Mouse (Mus musculus) spleen, adult 18-20 months (tissue): Measurements from ENCODE around the gene Rsl1d1.
"Not testable (repeated sequence)": the region's sequence is repeated elsewhere in the genome, so short reads cannot be mapped to it uniquely, and the experiment has no call there.

Experiments
- DNase-seq, 2 experiments: peaks; one replicate each; pipeline ENCODE4 v3.0.0; 2022; ENCODE audit warnings: mixed read lengths in 2 of 2

Gene Rsl1d1

DNA sequence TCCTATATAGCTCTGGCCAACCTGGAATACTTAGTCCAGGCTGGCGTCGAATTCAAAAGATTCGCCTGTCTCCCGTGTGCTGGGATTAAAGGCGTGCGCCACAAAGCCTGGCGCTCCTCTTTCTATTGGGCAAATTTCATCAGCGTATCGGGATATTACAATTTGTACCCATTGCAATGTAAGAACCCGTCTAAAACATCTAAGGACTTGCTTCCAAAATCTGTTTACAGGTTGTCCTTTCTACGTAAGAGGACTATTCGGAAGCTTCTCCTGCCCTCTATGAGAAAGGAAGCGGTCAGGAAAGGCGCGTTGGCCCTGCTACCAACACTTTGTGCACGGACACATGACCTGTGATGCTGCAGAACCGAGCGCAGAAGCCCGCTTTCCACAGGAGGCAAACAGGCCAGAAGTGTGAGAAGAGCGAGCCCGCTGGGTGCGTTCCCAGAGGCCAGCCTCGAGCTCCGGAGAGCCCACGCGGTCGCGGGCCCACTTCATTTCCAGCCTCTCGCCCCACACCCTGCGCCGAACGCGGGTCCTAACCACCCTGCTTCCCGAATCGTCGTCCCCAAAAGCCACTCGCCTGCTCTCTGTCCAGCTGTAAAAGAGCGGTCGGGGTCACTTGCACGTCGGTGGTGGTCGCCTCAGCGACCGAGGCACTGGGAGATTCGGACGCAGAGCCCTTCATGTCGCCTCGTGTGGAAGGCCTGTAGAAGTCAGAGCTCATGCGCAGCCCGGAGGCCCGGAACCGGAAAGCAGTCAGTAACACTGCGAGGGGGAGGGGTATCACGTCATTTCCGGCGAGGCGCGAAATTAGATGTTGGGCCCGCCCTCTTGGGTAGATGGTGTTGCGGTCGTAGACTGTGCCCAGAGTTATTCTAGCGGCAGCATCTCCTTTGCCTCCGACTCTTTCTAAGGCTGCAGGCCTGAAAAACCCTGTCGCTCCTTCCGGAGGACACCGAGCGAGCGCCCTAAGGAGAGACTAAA lies at the start of gene Rsl1d1:
TSS of gene Rsl1d1 (minus strand) at position 761 of the 984 bp plus-strand sequence.
- peak; percentile 80 to 85 for DNase-seq

DNA sequence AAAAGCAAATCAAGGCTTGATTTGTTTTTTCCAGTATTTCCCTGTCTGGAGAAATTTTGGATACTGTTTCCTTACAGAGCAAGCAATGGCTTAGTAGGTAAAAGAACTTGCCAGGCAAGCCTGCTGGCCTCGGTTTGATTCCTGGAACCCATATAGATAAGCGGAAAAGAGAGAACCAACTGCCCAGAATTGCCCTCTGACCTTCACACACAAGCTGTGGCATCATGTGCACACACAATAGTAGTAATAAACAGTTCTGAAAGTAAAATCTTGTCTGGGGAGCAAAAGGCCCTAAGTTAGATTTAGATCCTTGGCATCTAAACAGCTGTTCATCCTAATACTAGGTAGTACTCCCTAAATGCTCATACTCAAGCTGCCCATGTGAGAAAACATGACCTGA lies 44.7 kb upstream of the Rsl1d1 start:
- DNase-seq: no peak

DNA sequence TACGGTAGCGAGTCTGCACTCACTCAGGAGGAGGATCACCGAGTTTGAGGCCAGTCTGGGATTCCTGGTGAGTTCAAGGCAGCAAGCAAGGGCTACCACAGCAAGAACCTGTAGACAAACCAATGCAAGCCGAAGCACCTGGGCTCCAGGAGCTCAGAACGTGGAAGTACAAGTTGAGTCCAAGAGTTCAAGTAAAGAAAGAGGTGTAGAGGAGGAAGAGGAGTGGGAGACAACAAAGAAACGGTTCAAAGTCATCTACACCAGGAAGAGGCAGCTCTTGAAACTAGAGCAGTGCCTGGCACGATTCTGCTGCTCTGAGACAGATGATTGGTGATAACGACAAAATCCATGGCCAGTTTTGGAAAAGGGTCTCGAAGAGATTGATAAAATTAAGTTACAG lies 42.6 kb upstream of the Rsl1d1 start:
- no peak for DNase-seq

DNA sequence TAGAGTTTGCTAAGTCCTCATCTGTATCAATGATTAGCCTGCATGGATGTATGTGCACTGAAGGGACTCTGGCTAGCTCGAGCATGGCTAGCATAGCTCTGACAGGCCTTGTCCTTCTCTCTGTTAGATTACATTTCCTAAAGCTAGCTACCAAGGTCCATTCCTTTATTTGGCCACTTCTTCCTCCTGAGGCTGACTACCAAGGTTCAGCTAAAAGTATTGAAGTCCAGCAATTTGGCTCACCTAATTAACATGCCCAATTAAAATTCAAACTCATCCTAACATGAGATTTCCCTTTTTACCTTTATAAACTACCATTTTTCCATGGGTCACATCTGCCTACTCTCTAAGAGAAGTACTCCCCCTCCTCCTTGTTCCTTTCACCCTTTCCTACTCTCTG lies 39.3 kb upstream of the Rsl1d1 start:
- no peak for DNase-seq

DNA sequence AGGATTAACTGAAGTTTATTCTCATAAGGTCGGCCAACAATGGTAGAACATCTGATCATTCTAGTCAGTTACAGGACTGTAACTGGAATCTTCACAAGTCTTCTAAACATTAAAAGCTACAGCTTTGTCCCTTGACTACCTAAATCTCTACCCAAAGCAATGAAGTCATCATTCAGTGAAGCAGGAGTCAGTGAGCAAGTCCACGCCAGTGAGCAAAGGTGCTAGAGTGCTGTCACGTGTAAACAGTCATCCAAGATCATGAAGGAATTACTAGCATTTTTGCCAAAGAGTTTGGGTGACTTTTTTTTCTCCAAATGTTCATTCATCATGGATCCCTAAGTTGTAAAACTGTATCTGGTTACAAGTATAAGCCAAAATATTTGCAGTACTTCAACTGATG lies 14.7 kb upstream of the Rsl1d1 start:
- no peak for DNase-seq

DNA sequence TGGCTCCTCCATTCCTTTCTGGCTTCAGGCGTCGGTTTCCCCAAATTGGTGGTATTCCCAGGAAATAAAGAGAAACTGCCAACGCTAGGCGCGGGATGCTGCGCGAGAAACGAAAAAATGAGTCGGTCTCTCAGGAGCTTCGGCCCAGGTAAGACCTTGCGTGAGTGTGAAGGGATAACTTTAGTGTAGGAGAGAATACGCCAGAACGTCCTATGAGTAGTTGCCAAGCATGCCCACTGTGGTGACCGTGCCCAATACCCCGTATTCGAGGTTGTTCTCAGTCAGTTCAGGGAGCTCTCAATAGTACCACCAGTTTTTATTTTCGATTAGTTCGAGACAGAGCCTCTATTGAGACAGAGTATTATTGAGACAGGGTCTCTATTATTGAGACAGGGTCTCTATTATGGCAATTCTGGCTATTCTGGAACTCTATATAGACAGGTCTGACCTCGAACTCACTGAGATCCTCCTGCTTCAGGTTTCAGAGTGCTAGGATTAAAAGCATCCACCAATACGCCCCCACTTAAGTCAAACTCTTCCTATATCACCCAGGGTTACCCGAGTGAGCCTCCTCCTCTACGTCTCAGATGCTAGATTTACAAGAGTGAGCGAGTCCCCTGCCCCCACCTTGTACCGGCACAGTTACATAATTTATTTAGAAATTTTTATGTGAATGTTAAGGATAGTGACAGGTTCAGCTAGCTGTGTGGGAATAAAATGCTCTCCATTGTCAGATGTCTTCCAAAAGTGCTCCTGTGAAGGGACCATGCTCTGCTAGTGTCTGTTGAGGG lies 664 bp upstream of the Rsl1d1 start:
- DNase-seq: no peak

DNA sequence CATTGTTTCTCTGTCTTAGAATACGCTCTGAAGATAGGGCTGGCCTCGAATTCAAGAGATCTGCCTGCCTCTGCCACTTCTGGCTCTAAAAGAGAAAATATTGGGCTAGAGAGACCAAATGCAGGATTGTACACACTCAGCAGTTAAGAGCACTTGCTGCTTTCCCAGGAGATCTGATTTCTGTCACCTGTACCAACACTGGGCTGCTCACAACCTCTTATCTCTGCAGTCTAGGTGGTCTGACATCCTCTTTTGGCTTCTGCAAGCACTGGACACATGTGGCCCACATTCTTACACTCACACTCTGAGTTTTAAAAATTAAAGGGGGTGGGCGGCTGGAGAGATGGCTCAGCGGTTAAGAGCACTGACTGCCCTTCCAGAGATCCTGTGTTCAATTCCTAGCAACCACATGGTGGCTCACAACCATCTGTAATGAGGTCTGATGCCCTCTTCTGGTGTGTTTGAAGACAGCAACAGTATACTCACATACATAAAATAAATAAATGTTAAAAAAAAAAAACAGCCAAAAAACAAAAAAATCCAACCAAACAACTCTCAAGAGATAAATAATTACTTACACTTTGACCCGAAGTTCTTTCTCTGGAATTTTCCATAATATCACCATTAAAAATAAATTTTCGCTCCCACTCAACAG lies 1.3 kb downstream of the Rsl1d1 start:
- DNase-seq: no peak

DNA sequence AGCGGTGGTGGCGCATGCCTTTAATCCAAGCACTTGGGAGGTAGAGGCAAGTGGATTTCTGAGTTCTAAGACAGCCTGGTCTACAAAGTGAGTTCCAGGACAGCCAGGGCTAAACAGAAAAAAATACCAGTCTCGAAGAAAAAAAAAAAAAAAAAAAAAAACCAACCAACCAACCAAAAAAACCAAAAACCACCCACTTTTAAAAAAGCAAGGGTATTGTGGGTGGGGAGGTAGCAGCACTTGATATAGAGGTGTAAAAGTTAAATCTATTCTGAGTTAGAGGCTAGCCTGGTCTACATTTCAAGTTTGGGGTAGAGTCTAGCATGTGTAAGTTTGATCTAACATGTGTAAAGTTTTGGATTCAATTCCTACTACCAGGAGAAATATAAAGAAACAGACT lies 2.9 kb downstream of the Rsl1d1 start:
- no peak for DNase-seq

DNA sequence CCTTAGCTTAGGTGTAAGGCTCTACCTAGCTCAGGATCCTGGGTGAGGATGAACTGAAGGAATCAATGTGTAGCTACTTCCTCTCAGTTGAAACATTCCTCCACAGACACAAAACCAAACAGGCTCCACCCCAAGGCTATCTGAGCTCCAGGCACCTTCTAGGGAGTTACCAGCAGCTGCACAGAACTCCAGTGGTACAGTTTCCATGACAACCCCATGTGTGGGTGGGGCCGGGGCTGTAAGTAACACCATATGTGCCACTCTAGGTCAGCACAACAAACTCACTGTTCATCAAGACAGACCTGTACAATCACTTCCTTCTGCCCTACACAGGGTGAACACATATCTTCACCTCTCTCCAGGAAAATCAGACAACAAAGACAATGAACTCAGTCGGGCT lies 4.7 kb downstream of the Rsl1d1 start:
- DNase-seq: no peak

DNA sequence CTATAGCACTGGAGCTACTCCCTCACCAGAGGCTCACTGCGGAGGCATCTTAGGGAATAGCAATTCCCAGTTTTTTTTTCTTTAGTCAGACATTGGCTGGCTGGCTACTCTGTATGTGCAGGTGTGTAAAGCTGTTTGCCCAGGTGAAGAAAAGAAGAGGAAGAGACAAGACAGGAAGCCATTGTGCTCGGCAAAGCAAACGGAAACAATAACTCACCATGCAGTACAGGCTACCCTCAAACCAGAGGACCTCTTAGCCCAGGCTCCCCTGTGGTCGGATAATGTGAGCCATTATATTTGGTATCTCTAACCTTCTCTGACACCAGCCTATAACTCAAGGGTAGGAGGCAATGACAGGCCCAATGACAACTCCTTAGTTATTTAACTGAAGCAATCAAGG lies 6.1 kb downstream of the Rsl1d1 start:
- no peak for DNase-seq

DNA sequence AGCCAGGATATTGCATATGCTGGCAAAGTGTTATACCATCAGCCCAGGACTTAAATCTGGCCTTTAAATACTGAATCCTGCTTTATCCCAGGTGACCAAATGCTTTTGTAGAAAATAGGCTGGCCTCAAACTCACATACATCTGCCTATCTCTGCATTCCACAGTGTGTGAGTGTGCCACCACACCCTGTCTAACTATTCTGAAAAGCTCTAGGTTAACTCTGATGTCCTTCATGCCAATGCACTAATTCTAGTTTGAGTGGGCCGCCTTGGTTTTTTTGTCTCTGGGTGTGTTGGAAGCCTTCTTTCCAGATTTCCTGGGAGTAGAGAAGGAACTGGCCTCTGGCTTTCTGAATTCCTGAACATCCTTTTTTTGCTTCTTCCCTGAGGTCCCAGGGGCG lies 9.9 kb downstream of the Rsl1d1 start:
- no peak for DNase-seq

DNA sequence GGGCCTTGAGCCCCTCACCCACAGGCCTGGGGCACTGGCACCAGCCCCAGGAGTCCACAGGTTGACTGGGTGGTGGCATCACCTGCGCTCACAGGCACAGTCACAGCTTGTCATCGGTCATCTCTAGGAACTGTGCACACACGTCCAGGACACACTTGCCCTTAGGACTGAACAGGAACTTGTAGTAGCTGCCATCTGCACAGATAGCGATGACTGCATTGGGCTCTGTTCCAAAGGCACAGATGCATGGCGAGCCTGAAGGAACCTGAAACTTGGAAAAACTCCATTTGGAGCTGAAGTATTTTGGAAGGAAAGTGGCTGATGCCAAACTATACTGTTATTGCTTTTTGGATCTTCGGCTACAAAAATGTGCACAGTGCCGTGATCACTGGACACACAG lies 13.0 kb downstream of the Rsl1d1 start:
- DNase-seq: no peak

DNA sequence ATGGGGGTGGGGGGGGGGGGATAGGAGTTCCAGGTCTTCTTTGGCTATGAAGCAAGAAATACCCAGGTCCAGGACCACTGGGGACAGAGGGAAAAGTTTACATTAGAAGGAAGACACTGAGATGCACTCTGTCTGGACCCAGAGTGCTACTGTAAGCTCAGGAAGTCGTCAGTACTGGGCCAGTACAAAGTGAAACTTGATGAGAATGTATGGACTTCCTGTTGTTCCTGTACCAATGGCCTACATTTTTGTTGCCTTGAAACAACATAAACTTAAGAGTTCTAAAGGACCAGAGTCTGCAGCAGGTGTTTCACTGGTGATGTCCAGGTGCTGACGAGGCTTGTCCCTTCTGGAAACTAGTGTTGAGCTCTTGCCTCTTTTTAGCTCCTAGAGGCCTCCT lies 25.7 kb downstream of the Rsl1d1 start:
- DNase-seq: no peak

DNA sequence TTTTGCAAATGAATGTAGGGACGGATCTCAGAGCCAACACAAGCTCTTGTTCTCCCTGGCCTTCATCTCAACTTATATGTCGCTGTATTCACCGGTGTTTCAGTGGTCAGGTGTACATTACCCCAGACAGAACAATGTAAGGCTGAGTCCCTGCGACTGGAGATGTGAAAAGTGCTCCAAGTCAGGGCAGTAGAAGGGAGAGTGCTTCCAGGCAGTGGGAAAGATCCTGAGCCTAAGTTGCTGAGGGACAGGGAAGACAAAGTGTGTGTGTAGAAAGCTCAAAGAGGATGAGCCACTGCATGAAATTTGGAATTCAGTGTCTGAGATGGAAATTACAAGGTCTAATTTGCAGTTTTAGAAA lies 26.3 kb downstream of the Rsl1d1 start:
- no peak for DNase-seq

DNA sequence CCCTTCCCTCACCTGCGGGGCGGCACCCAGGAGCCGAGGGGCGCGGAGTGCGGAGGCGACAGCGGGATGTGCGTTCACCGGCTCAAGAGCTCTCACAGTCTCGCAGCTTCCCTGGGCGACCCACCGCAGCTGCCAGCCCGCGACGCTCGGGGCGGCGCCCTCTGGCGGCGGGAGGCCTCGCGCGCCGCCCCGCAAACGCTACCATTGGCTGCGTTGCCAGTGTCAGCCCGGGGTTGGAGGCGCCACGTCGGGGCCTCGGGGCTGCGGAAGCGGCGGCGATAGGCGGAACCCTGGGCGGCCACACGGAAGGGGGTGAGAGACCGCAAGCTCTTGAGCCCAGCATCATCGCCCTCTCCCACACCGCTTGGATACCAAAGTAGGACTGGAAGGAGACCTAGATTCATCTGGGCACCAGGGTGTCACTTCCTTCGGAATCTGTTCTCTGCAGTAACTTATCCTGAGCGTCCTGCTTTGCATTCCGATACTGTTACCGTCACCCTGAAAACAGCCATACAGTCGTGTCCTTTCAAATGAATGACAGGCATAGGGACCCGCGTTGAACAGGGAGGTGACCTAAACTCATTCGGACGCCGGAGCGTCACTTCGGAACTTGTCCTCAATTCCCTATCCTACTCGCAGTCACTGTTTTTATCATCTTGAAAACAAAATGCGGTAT lies 26.8 kb downstream of the Rsl1d1 start, which contains the start of gene Zc3h7a:
TSS of gene Zc3h7a (minus strand) at position 186 of the 676 bp plus-strand sequence.
- DNase-seq: peak; percentile 88

DNA sequence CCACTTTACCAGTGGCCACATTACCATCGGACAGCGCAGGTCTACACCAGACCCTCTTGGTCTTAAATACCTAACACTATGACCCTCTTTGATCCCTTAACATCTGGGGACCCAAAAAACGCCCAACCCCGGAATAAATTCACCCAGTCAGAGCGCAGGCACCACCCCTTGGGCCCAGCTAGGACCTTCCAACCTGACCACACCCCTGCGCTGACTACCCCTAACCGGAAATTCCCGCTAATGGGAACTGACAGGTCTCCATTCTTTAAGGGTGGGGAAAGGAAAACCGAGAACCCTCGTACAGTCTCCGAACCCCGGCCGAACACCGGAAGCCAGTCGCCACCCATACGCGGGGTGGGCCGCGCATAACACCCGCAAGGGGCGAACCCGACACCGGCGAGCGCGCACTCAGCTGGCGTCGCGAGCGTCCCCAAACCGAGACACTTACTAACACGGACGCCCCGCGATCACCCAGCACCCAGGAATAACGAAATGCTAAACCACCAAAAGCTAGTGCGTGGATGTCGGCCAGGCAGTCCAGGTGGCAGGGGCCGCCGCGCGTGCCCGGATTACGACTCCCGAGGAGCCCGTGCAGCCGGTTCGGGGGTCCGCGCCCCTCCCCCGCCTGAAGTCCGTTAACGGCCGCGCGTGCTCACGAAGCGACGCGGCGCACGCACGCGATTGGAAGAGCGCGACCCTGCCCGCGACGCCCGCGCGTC lies 27.5 kb downstream of the Rsl1d1 start:
- peak; percentile 41 to 60 for DNase-seq

DNA sequence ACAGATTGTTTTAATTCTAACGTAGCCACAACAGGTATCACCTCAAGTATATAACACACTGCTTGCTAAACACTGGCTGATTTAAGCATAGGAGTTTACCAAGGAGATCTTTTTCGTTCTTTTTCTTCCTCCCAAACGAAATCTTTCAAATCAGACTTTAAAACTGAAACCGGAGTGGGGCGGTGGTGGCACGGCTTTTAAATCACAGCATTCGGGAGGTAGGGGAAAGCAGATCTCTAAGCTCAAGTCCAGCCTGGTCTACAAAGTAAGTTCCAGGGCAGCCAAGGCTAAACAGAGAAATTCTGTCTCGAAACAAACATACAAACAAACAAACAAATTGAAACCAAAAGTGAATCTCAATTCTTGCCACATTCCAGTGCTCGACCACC lies 28.0 kb downstream of the Rsl1d1 start:
- peak in 1 of 2 experiments; percentile 12 for DNase-seq

DNA sequence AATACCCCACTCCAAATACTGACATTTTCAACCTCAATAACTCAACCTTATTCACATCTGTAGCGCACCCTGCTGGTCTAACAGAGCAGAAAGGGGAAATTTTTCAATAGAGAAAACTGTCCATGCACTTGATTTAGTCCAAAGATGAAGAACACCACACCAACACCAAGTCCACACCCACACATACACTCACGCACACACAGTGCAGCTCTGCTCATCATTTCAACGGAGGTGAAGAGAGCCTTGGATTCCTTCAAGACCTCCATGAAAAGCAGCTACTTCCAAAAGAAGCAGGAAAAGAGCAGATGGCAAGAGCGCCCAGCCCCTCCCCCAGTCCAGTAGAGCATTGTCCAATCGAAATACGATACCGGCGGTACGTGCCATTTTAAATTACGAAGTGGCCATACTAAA lies 28.5 kb downstream of the Rsl1d1 start:
- DNase-seq: peak; percentile 10 to 62

DNA sequence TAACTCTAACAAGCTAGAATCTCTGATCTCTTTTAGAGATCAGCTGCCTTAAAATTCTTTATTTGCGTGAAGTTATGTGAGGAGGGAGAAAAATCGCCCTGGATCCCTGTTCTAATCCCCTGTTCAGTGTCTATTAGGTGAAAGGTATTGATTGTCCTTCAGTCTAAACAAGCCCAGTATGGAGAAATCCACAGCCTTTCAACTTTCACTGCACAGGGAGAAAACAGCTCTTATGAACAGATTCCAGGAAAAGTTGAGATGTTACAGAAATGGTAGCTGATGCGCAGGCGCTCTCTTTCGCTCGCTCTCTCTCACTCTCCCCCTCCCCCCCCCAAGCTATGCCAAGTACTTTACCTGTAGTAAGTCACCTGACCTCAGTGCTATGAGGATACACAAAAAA lies 31.5 kb downstream of the Rsl1d1 start:
- DNase-seq: no peak

DNA sequence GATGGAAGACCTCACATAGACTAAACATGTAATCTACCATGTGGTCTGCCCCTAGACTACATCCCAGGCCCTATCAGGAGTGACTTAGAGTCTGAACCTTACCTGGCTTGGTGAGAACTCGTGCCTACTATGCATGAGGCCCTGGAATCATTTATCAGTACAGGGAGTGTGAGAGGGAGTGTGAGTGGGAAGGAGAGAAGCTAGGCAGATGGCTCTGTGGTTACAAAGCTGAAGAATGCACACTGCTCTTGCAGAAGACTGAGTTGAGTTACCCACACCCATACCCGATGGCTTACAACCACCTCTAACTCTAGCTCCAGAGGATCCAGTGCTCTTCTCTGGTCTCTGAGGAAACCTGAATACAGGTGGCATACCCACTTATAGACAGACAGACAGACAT lies 36.7 kb downstream of the Rsl1d1 start:
- DNase-seq: no peak

DNA sequence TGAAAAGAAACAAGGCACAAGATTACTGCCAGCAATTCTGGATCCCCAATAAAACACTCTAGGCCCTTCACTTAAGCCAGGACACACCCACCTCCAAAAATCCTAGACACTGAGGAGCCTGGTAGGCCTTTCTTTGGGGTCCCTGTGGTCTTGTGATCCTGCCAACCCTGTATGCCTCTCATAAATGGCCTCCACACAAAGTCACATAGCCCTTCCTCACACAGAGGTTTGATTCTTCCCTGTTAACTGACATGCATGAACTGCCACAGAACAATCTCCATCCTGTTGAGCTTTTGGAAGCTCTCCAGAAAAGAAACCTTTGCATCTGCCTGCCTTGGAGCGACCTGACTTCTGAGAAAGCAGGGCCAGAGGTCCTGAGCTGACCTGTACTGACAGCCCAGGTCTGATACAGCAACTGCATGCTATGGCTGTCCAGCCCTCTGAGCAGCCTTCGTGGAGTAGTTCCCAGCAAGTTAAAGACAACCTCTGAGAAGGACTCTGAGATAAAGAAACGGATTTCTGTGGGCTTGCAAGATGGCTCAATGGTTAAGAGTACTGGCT lies 38.4 kb downstream of the Rsl1d1 start:
- no peak for DNase-seq

DNA sequence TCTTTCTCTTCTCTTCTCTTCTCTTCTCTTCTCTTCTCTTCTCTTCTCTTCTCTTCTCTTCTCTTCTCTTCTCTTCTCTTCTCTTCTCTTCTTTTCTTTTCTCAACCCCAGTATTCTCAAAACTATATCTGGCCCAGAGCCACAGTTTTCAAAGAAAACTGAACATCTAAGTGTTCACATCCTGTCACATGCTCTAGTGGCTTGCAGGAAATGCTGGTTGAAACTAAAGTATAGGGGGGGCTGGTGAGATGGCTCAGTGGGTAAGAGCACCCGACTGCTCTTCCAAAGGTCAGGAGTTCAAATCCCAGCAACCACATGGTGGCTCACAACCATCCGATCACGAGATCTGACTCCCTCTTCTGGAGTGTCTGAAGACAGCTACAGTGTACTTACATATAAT lies 45.4 kb downstream of the Rsl1d1 start:
- DNase-seq: not testable (repeated sequence)
